Mouse (Mus musculus): ENCODE results near the gene Gm11492.

Gene Gm11492

DNA sequence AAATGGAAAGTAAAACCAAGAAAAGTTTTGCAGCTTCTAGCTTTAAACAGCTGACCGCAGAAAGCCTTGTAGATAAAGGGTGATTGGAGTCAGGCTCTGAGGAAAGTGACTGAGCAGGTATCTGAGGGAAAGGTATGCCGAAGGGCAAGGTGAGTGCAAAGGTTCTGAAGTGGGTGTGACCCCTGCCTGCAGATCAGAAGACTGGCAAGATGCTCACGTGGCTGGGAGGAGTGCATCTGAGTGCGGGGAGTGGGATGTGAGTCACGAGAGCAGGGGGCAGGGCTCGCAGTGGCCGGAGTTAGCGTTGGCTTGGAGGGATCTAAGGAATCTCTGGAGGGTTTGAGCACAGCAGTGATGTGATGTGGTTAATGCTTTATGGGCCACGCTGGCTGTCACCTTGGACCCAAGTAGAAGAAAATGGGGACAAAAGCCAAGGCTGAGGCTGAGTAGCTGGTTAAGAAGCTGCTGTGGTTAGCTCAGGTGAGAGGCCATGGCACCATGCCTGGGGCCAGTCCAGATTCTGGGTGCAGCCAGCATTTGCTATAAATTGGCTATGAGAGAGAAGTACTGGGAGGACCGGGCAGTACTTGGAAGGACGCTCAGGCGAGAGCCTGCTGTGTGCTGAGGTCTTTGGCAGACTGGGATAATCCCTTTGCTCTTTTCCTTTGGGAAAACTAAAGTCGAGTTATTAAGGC is 33.1 kb downstream of the Gm11492 start:
- in situ Hi-C loops (cut with MboI; ENCODE audit: unreplicated experiment in 2 of 2), result no loop called here

DNA sequence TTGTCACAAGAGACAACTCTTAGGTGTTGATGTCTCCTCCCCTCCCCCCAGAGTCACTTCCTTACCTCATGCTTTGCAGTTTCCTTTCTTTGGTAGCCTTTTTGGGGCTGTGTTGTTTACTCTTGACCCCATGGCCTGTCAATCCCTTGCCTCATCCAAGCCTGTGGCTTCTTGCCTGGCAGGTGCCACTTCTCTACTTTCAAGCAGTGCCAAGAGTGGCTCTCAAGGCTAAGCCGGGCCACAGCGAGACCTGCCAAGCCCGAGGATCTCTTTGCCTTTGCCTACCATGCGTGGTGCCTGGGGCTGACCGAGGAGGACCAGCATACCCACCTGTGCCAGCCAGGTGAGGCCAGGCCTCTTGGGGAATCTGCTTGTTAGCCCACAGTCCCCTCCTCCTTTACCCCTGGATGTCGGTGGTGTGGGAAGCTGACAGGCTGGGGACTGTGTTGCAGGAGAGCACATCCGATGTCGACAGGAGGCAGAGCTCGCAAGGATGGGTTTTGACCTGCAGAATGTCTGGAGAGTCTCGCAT is 33.9 kb downstream of the Gm11492 start:
- in situ Hi-C loops (cut with MboI; ENCODE audit: unreplicated experiment in 2 of 2), result no loop called here

DNA sequence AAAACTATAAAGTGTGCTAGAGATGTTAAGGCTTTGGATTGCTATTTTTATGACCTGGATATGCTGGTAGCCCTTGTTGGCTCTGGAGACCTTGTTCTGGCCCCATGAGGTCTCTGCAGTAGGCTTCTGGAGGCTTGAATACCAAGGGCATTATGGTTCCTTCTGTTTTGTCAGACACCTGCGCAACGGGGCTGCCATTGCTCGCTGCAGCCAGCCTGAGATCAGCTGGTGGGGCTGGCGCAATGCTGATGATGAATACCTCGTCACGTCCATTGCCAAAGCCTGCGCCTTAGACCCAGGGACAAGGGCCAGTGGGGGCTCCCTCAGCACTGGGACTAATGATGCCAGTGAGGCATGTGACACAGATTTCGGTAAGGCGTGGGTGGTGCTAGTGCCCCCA is 35.8 kb downstream of the Gm11492 start:
- in situ Hi-C loops (cut with MboI; ENCODE audit: unreplicated experiment in 2 of 2), result no loop called here

DNA sequence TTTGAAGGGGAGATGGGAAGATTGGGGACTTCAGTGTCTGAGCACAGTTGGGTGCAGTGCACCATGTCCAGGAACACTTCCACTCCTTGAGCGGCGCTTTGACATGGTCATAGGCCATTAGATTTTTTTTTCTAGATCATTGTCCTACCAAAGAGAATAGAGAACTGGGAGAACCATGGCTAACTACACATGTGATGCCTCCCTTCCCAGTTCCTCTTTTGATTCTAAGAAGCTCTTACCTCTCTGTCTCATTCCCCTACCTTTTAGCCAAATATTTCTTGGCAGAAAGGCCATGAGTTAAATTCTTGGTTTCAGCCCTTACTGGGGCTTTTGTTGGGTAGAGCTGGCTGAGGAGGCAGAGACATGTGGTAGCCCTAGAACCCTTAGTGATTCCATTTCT is 37.1 kb downstream of the Gm11492 start:
- in situ Hi-C loops (cut with MboI; ENCODE audit: unreplicated experiment in 2 of 2), result no loop called here

DNA sequence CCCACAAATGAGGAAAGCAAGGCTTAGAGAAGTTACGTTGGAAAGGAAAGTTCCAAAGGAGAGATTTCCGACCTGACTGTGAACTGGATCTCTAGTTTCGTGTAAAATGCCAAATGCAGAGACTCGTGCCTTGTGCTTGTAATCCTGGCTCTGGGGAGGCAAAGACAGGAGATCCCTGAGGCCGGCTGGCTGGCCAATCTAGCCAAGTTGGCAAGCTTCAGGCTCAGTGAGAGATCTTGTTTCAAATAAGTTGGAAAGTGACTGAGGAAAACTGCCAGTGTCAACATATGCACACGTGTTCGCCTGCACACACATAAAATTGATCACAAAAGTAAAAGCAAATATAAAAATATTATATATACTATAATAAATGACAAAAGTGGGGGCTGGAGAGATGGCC is 42.8 kb downstream of the Gm11492 start:
- in situ Hi-C loops (cut with MboI; ENCODE audit: unreplicated experiment in 2 of 2), result no loop called here

DNA sequence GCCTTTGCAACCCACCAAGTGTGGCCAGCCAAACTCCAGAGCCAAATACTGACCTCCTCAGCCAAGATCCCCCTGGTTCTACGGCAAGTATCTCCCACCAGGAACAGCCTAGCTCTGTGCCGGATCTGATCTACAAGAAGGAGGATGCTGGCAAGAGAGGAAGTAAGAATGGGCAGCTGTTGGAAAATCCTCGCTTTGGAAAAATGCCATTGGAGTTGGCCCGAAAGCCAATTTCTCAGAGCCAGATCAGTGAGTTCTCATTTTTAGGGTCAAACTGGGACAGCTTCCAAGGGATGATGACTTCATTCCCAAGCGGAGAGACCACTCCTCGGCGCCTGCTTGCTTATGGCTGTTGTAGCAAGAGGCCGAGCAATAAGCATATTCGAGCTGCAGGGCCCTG is 45.1 kb downstream of the Gm11492 start:
- in situ Hi-C loops (cut with MboI; ENCODE audit: unreplicated experiment in 2 of 2), result no loop called here

DNA sequence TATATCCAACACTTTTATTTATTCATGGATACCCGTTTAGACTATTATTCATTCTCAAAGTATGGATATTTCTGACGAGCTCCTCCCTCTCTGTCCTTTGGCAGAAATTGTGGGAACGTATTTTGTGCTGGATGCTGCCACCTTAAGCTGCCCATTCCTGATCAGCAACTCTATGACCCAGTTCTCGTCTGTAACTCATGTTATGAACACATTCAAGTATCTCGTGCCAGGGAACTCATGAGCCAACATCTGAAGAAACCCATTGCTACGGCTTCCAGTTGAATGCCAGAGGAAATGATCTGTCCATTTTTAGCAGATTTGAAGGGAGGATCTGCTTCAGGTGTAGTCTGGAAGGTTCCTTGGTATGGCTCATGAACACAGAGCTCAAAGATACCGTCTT is 47.5 kb downstream of the Gm11492 start:
- in situ Hi-C loops (cut with MboI; ENCODE audit: unreplicated experiment in 2 of 2), result no loop called here

DNA sequence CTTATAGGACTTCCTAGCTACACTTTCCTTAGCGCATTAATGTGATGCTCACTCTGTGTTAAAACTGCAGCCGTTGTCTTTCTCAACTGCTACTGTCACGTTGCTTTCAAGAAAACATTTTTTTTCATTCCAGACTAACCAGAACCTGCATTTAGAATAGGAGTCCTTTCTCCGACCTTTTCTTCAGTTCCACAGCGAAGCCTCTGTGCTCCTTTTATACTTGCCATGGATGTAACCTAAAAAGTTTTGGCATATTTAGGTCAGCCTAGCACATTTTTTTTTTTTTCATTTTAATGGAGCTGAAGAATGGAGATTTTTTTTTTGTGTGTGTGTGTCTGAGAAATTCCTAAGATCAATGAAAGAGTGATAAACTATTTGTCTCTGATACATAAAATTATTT is 49.1 kb downstream of the Gm11492 start:
- in situ Hi-C loops (cut with MboI; ENCODE audit: unreplicated experiment in 2 of 2), result no loop called here

DNA sequence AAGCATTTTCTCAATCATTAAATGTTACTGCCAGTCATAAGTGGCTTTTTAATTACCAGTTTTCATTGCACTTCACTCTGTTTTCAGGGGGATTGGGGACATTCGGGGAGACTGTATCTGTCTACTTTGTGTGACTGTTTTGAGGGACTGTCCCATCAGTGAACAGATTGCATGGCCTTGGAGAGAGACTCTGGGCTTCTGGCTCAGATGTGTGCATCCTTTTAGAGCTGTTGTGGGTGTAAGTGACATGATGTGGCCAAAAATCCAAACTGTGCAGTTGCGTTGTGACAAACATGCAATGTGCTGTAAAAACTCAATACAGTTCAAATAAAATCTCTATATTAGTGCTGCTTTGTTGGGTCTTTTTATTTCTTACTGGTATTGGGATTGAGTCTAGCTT is 49.5 kb downstream of the Gm11492 start:
- in situ Hi-C loops (cut with MboI; ENCODE audit: unreplicated experiment in 2 of 2), result no loop called here

DNA sequence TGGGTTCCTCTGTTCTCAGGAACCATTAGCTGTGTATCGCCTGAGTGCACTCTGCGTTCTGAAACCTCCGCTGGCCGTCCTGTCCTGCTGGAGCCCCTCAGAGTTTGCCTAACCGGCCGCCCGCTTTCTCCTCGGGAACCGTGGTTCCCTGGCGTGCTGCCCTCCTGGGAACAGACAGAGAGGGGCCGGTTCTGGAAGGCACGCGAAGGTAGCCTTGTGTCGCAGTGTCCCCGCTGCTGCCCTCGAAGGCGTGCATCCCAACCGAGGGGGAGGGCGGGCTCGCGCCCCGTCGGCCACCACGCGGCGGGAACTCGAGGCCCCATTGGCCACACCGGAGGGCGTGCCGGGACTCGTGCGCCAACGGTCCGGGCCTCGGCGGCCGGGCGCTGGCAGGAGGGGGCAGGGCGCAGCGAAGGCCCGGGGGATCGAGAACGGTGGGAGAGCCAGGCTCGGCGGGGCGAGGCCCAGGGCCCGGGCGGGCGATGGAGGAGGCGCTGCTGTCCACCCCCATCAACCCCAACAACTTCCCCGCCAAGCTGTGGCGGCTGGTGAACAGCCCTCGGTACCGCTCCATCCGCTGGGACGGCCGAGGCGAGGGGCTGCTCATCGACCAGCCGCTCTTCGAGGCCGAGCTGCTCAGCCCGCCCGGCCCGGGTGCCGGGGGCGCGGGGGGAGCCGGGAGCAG is 50.5 kb downstream of the Gm11492 start, which contains the start of gene Hsf5:
TSS of gene Hsf5 (plus strand) at position 375 of the 685 bp plus-strand sequence.
- in situ Hi-C loops (cut with MboI; ENCODE audit: unreplicated experiment in 2 of 2), result no loop called here

DNA sequence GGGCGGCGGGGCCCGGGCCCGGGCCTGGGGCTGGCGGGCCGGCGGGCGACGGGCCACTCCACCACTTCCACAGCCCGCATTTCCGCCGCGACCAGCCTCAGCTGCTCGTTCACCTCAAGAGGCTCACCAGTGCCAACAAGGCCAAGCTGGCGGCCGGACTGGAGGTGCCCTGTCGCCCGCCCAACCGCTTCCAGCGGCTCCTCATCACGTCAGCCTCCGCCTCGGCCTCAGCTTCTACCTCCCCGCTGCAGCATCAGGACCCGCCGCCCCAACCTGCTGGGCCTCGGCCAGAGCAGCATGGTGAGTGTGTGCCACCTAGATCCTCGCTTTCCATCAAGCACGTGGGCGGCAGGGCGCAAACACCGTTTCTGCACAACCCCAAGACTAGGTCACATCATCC is 51.2 kb downstream of the Gm11492 start:
- in situ Hi-C loops (cut with MboI; ENCODE audit: unreplicated experiment in 2 of 2), result no loop called here

Measured in v-Abl transformed pro-B cells (cell line).